Mouse (Mus musculus) retina, postnatal 7 days (tissue): ENCODE measurements around the gene Tmem52.

Experiments used
- DNase-seq: peaks from one replicate; pipeline ENCODE4 v3.0.0-alpha.2; 2012; ENCODE audit warnings: low read depth, low spot score

Tmem52 gene

DNA sequence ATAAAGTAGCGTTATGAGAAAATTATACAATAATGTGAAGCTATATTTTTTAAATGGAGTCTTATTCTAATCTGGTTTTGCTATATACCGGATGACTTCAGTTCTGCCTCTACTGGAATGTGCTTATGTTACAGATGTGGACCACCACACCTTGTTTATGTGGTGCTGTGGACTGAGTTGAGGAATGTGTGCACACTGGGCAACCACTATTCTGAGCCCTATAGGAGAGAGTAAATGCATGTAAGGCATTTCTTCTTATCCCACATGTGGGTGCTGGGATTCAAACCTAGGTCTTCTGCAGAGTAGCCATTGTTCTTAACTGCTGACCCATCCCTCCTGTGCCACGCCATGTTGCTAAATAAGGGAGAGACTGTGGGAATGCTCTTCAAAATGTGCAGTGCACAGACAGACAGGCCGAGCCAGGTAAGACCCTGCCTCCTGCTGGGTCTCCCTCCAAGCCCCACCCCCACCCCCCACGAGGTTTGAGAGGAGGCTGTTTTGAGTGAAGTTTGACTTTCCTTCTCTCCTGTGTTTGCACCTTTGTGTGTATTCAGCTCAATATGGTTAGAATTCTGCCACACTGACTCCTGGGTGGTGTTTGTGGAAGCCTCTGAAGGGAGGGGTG lies 36.9 kb downstream of the Tmem52 start:
- DNase-seq, result no peak

DNA sequence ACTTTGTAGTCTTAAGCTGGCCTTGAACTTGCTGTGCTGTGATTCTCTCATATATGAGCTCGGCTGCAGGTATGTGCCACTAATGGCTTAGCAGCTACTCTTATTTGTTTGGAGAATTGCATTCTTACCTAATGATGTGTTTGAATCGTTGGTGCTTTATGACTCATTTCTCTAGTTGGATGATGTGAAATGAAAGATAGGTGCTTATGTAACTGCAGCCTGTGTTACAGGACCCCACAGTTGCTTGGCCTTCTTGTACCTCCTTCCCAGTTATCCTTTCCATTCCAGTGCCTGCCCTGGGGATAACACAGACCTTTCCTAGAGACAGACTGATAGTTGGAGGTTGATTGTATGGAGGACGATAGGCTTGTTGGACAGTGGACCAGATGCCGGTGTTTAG lies 39.7 kb downstream of the Tmem52 start:
- DNase-seq, result no peak

DNA sequence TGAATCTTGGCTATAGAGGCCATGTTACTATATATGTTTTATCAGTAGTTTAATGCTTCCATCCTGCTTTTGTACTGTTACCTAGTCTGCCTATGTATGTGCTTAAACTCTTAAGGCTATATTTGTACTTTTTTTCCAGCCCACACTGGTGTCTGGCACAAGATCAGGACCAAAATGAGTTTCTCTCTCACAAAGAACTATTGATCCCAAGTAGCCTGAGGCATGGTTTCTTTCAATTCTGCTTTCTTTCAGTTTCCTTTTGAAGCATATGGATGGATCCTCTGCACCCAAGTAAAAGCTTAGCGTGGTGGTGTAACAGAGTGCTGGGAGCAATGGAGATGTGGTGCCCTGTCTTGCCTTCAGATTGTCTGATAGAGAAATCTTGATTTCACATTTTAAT lies 42.1 kb downstream of the Tmem52 start:
- DNase-seq, result no peak

DNA sequence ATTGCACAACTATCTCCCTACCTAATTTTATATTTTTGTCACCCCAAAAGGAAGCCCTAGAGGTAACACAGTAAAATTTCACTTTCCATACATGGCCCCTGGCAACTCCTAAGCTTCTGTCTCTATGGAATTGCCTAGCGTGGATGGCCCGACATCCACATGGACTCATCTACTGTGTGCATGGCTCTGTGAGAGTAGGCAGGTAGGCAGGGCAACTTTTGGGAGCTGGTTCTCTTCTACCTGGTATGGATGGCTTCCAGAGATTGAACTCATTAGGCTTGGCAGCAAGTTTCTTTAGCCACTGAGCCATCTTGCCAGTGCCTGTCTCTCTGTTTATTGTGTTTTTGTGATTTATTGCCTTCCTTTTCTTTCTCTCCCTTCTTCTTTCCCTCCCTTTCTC lies 45.9 kb downstream of the Tmem52 start:
- DNase-seq, result no peak

DNA sequence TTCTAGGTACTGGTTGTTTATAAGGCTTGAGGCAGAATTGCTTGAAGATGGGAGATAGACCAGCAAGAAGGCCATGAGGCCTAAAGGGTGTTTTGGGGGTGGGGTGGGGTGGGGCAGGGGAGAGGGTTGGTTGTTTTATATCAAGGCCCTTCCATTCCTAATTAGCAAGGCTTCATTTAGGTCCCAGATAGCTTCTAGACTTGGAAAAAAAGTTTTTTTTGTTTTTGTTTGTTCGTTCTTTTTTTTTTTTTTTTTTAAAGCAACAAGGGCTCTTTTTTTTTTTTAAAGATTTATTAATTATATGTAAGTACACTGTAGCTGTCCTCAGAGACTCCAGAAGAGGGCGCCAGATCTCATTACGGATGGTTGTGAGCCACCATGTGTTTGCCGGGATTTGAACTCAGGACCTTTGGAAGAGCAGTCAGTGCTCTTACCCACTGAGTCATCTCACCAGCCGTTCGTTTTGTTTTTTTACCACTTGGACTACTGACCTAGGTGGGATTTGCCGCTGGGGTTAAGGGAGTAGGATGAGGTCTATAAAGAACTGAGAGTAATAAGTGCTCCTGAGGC lies 49.1 kb downstream of the Tmem52 start:
- DNase-seq, result no peak
